Mouse (Mus musculus): ENCODE measurements around the gene Col23a1.

DNA sequence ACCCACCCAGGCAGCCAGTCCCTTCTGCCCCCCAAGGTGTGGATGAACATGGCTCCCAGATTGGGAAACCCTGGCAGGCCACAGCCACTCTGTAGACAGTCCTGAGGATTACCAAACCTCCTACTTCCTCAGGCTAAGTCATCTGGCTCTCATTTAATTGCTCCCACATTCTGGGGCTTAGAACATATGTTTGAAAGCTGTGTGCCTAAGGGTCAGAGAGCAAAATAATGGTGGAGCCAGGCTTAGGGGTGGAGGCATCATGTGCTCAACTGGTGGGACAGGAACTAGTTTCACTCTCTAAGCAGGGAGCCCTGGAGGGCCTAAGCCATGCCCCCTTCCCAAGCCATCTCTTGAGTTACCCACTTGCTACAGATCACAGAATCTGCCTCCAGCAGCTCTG lies 233.5 kb downstream of the Col23a1 start:
- no peak for TF ChIP-seq EP300 (IDR thresholded peaks at IDR 0.05; ENCODE audit: insufficient read depth, low read depth, low read length)
- TF ChIP-seq POLR2A (IDR thresholded peaks at IDR 0.05; ENCODE audit: insufficient read depth, low read depth, low read length): no peak
- no peak for TF ChIP-seq CTCF (IDR thresholded peaks at IDR 0.05)

Measured in heart, adult 2 months (tissue).